8 mouse cellular contexts compared by ENCODE assay signal in genomic region chr6:32780602-32781001, GRCm38 (mm10).
A peak's percentile ranks its signal among the peaks of the same experiment; 100 is the strongest.
DNase-seq lines count a peak whose midpoint lies in the region; ATAC-seq and TF ChIP-seq lines count a peak whose summit lies in the region.

No protein-coding gene starts in this region.

- TF ChIP-seq CTCF in lung, adult 2 months (IDR thresholded peaks at IDR 0.05; ENCODE audit: insufficient read depth, low read length), result no peak
- TF ChIP-seq CTCF in hindbrain, postnatal 0 days (IDR thresholded peaks at IDR 0.05; ENCODE audit: low read depth), result no peak

- TF ChIP-seq POLR2A in lung, adult 2 months (IDR thresholded peaks at IDR 0.05; ENCODE audit: borderline replicate concordance, extremely low read depth, low read depth, low read length), result no peak

- H3K4me2 ChIP-seq in lung, embryonic 15.5 days, result peak overlapping the region; percentile 12
- H3K4me2 ChIP-seq in embryonic facial prominence, embryonic 14.5 days (ENCODE audit: low read depth, low read length), result peak overlapping the region; percentile 38
- H3K4me2 ChIP-seq in hindbrain, postnatal 0 days (ENCODE audit: low read depth, low read length), result peak overlapping the region; percentile 30

- peak; percentile 52; the same call in 1 of the 2 replicates for ATAC-seq in lung, embryonic 15.5 days (ENCODE audit: borderline replicate concordance, extremely low read depth, low FRiP score, low TSS enrichment)
- no peak for ATAC-seq in embryonic facial prominence, embryonic 14.5 days (ENCODE audit: low read depth)
- no peak for ATAC-seq in hindbrain, postnatal 0 days
- ATAC-seq in erythroblast, adult 5-6 weeks (replicated peaks; ENCODE audit: low FRiP score, poor library complexity, severe bottlenecking), result no peak

- 16% methylated on average over 11 of the region's 11 CpGs for WGBS in lung, embryonic 15.5 days
- WGBS in lung, adult 2 months, result 20% methylated on average over 11 of the region's 11 CpGs
- 22% methylated on average over 11 of the region's 11 CpGs for WGBS in embryonic facial prominence, embryonic 14.5 days
- WGBS in hindbrain, postnatal 0 days, result 18% methylated on average over 11 of the region's 11 CpGs

- H3K27me3 ChIP-seq in lung, embryonic 15.5 days, result no peaks in the 10 kb centered on the region
- no peaks in the 10 kb centered on the region for H3K27me3 ChIP-seq in embryonic facial prominence, embryonic 14.5 days (replicated peaks; ENCODE audit: control insufficient read depth, insufficient read depth, low read length)
- H3K27me3 ChIP-seq in hindbrain, postnatal 0 days (ENCODE audit: insufficient read depth, low read length), result no peaks in the 10 kb centered on the region

- no peaks in the 10 kb centered on the region for H3K36me3 ChIP-seq in lung, embryonic 15.5 days
- H3K36me3 ChIP-seq in embryonic facial prominence, embryonic 14.5 days (ENCODE audit: control insufficient read depth, insufficient read depth, low read length), result no peaks in the 10 kb centered on the region
- H3K36me3 ChIP-seq in hindbrain, postnatal 0 days (ENCODE audit: insufficient read depth, low read length), result no peaks in the 10 kb centered on the region

- no peak overlapping the region for H3K27ac ChIP-seq in lung, embryonic 15.5 days
- H3K27ac ChIP-seq in embryonic facial prominence, embryonic 14.5 days (replicated peaks; ENCODE audit: low read depth, low read length), result no peak overlapping the region
- H3K27ac ChIP-seq in hindbrain, postnatal 0 days, result no peak overlapping the region; the same call in 1 of the 2 replicates

- peaks cover 11% of the 10 kb centered on the region; the same call in 1 of the 2 replicates for H3K4me1 ChIP-seq in lung, embryonic 15.5 days
- no peaks in the 10 kb centered on the region; the same call in 1 of the 2 replicates for H3K4me1 ChIP-seq in lung, adult 2 months (ENCODE audit: control insufficient read depth, insufficient read depth, low read length)
- H3K4me1 ChIP-seq in embryonic facial prominence, embryonic 14.5 days (ENCODE audit: control insufficient read depth, insufficient read depth, low read length), result peaks cover 7% of the 10 kb centered on the region
- H3K4me1 ChIP-seq in hindbrain, postnatal 0 days (ENCODE audit: insufficient read depth, low read length), result no peaks in the 10 kb centered on the region

- H3K9me3 ChIP-seq in lung, embryonic 15.5 days, result no peaks in the 10 kb centered on the region
- H3K9me3 ChIP-seq in embryonic facial prominence, embryonic 14.5 days (ENCODE audit: control insufficient read depth, low read length), result no peaks in the 10 kb centered on the region
- H3K9me3 ChIP-seq in hindbrain, postnatal 0 days (ENCODE audit: low read length), result no peaks in the 10 kb centered on the region

- H3K4me3 ChIP-seq in lung, embryonic 15.5 days, result no peak overlapping the region
- H3K4me3 ChIP-seq in lung, adult 2 months (replicated peaks; ENCODE audit: extremely low read depth, low read depth, low read length), result no peak overlapping the region
- no peak overlapping the region for H3K4me3 ChIP-seq in embryonic facial prominence, embryonic 14.5 days (ENCODE audit: low read depth, low read length)
- no peak overlapping the region for H3K4me3 ChIP-seq in hindbrain, postnatal 0 days (ENCODE audit: low read length)

- no peak for DNase-seq in lung, adult 2 months
- DNase-seq in embryonic facial prominence, embryonic 14.5 days (ENCODE audit: low spot score), result no peak
- DNase-seq in hindbrain, postnatal 0 days (ENCODE audit: low spot score), result peak; percentile 24
- DNase-seq in left cerebral cortex, adult 8-10 months (ENCODE audit: low spot score in 2 of 2), result peak; percentile 32 to 73
- DNase-seq in right cerebral cortex, postnatal 36 days (ENCODE audit: low spot score in 2 of 2), result peak; percentile 59 to 70
- DNase-seq in urinary bladder, postnatal 10 days (ENCODE audit: low spot score), result no peak

- no peak overlapping the region for H3K9ac ChIP-seq in lung, embryonic 15.5 days
- H3K9ac ChIP-seq in embryonic facial prominence, embryonic 14.5 days (ENCODE audit: low read depth, low read length), result no peak overlapping the region
- H3K9ac ChIP-seq in hindbrain, postnatal 0 days (replicated peaks; ENCODE audit: low read length), result no peak overlapping the region

Comparison
In these comparisons a context has a peak if more than half of its experiments do, and no peak if none do; other contexts are left out.
1. DNase-seq: peak in hindbrain, postnatal 0 days (single experiment), left cerebral cortex, adult 8-10 months (2 of 2) and right cerebral cortex, postnatal 36 days (2 of 2); none in lung, adult 2 months (single experiment), embryonic facial prominence, embryonic 14.5 days (single experiment) and urinary bladder, postnatal 10 days (single experiment).
2. Peak in every context shown above with its lines, with median percentiles within 50 percentile points of each other: H3K4me2 ChIP-seq.